Mouse (Mus musculus) G1E-ER4 (cell line): ENCODE measurements around the gene Cep68. TPM values are rescaled to one million over a fixed set of nuclear protein-coding genes. Genes with fewer than 3 reads are reported as not detected.
A peak's percentile ranks its signal among the peaks of the same experiment; 100 is the strongest.

Experiments used
- GATA1 ChIP-seq: IDR thresholded peaks from one replicate; pipeline ENCODE4 v1.8.0; 2012; ENCODE audit warnings: low read length, inconsistent platforms
- polyA plus RNA-seq: library from polyadenylated mRNA; stranded (reverse); fragments of >175 nt; gene quantifications from 2 replicates; pipeline ENCODE4 v1.2.3, GENCODE M21; 2012

Gene Cep68
- polyA plus RNA-seq, 1 experiment: 21.4 TPM

DNA sequence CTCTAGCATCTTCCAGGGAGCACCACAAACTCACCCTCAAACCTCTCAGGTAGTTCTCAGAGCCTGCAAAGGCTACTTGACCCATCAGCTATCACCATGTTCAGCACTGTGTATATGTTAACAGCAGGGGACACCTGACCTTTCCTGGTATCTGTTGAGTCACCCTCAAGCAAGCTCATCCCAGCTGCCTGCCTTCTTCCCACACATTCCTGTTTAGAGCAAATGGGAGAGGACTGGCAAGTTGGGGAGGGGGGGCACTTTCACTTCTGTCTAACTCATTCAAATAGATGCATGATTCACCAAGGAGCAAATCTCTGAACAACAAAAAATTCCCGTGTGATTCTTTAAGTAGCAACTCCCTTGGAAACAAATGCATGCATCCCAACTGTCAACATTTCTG, 2.6 kb downstream of the Cep68 start:
- no peak for TF ChIP-seq GATA1

DNA sequence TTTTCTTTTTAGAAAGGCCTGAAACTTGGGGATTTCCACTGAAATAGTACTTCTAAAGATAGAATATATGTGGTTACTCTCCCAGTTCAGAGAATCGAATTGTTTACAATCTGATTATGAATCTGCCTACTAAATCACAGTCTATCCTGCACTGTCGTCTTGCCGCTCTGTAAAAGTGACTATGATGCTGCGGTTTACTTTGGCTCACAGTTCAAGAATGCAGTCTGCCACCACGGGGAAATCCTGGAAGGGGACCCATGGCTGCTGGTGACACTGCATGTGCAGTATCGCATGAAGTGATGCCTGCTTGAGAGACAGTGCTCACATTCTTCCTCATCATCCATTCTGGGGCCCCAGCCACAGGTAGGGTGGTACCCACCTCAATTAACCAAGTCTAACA, 3.9 kb downstream of the Cep68 start:
- no peak for TF ChIP-seq GATA1

- peak; percentile 22 for TF ChIP-seq GATA1
Measured at GRCm38 (mm10) chr11:20244336-20245290, 4.6 kb downstream of the Cep68 start.

GRCm38 (mm10) chr11:20243214-20243913, 5.9 kb downstream of the Cep68 start:
- no peak for TF ChIP-seq GATA1

DNA sequence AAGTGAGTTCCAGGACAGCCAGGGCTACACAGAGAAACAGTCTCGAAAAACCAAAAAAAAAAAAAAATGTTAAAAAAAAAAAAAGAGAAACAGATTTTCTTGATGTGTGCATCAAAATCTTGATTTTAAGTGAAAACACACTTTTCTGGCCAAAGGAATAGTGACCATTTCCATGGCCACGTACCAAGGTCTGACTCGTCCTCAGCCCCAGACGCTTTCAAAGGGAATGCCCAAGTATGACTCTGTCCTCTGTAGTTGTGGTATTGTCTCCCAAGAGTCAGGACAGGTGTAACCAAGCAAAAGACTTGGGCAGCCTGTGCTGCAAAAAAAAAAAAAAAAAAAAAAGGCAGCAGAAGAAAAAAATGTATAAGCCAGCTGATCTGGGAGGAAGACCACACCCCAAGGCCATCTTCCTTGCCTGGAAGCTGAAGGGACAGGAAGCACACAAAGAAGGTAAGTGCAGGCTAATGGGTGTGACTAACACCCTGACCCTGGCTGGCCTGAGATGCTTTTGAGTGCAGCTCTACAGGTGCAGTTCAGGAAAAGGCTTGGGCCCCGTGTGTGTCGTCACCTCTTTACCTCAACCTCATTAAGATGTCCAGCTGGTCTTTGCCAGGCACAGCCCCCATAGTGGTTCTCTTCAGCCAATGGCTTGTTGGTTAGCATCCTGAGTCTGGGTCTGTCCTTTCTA, 6.7 kb downstream of the Cep68 start:
- no peak for TF ChIP-seq GATA1

- no peak for TF ChIP-seq GATA1
Measured at GRCm38 (mm10) chr11:20241311-20241710, 7.9 kb downstream of the Cep68 start.

DNA sequence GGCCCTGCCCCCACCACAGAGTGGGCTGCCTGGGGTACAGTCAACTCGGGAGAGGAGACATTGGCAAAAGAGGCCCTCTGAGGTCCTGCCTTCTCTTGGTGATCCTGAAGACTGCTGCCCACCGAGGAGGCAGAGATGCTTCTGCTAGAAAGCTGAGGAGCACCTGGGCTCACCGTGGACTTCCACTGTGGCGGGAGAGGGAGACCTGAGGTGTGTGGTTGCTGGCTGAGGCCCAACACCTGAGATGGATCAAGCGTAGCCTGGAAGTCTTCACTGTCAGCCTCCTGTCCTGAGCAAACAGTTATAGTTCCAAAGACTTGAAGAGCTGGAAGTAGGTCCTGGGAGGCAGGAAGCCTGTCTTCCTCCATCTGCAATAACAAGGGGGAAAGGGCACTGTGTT, 8.9 kb downstream of the Cep68 start:
- no peak for TF ChIP-seq GATA1

GRCm38 (mm10) chr11:20239279-20239861, 9.9 kb downstream of the Cep68 start:
- TF ChIP-seq GATA1: no peak

- no peak for TF ChIP-seq GATA1
Measured at GRCm38 (mm10) chr11:20237976-20238375, 11.3 kb downstream of the Cep68 start.

- no peak for TF ChIP-seq GATA1
Measured at GRCm38 (mm10) chr11:20237018-20237417, 12.2 kb downstream of the Cep68 start.

DNA sequence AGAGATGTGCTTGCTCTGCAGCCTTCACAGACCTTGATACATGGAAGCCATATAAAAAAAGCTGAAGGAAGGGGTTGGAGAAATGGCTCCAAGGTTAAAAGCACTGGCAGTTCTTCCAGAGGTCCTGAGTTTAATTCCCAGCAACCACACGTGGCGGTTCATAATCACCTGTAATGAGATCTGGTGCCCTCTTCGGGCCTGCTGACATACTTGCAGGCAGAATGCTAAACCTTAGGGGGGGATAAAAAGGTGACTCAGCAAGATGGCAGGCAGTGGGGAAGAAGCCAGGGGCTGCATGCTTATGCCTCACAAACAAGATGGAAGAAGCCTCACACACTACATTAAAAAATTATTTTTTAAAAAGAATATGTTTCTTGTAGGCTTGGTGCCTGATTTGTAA, 15.0 kb downstream of the Cep68 start:
- TF ChIP-seq GATA1: no peak

DNA sequence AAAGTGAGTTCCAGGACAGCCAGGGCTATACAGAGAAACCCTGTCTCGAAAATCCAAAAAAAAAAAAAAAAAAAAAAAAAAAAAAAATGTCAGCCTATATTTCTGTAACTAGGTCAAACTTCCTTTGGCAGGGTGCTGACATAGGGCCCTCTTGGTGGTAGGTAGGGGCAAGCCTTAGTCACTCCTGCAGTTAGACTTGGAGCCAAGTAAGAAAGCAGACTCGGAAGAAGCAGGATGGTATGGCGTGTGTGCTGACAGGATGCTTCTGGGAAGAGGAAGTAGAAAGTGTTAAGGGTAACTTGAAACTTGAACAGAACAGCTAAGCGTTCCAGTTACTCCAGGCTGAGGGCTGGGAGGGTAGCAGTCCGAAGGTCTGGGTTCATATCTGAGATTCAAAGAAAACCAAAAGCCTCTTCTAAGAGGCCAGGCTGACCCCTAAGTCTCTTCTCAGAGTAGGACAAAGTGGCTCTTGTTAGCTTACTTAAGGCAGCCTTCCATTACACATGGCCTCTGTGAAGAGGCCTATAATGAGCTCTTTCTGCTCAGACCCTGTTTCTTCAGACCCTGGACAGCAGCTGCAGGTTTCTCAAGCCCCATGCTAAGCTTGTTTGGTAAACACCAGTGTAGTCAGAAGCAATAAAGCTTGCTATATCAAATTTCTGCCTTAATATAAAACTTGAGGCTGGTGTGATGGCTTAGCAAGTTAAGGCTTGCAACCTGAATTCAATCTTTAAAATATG, 17.0 kb downstream of the Cep68 start:
- no peak for TF ChIP-seq GATA1

- peak; percentile 75 for TF ChIP-seq GATA1
Measured at GRCm38 (mm10) chr11:20231128-20231878, 17.9 kb downstream of the Cep68 start.

DNA sequence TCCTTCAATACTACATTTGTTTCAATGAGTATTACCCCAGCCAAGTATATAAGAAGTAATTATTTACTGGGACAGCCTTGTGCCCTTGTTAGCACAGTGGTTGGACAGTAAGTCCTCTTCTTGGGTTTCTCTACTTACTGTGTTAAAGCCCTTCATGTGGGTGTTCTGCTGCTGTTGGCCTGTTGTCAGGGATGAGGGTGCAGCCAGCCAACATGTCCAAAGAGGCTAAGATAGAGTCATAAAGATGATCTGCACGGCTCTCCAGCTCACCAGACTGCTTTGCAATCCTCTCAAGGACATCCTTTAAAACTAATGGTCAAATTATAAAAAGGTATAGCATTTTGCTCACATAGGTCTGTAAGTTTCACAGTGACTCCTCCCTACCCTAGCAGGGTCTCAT, 18.9 kb downstream of the Cep68 start:
- no peak for TF ChIP-seq GATA1

GRCm38 (mm10) chr11:20229311-20229710, 19.9 kb downstream of the Cep68 start:
- no peak for TF ChIP-seq GATA1
